Mouse (Mus musculus) adrenal gland, adult 18-20 months (tissue): ENCODE measurements around the gene Ces1b. TPM values are rescaled to one million over a fixed set of nuclear protein-coding genes. Genes with fewer than 3 reads are reported as not detected.

Source experiments
- DNase-seq, 2 experiments: peaks; one replicate each; pipeline ENCODE4 v3.0.0; 2021 to 2022; ENCODE audit warnings: low spot score in 2 of 2
- total RNA-seq, 2 experiments: library from RNA; stranded (reverse); gene quantifications; 1 replicate in 1 of 2; 2 replicates in 1 of 2; pipeline ENCODE4 v1.2.3; 2021

The Ces1b gene
- total RNA-seq, 2 experiments from 2014 or later, result not detected

GRCm38 (mm10) chr8:93010286-93010685, 69.5 kb downstream of the Ces1b start:
- peak in 1 of 2 experiments; percentile 8 for DNase-seq

Other genes starting within 250 kb of the Ces1b start
- 10 to 100 TPM in 1 of 2 experiments, 1 to 10 TPM in 1; 2.0 to 16.3 TPM for gene Lpcat2, start 224.7 kb downstream of the Ces1b start, total RNA-seq
- 1 to 10 TPM in 1 of 2 experiments, not detected in 1; 1.2 TPM for gene Capns2, start 178.6 kb downstream of the Ces1b start, total RNA-seq
- 10 to 100 TPM in 1 of 2 experiments, 1 to 10 TPM in 1; 6.6 to 13.7 TPM for gene Slc6a2, start 119.9 kb downstream of the Ces1b start, total RNA-seq
- gene Ces1a, start 31.8 kb downstream of the Ces1b start, total RNA-seq, result not detected
- gene Ces1c, start 51.3 kb upstream of the Ces1b start, total RNA-seq, result under 1 TPM in 1 of 2 experiments, not detected in 1; 0.70 TPM
- gene Ces1d, start 117.8 kb upstream of the Ces1b start, total RNA-seq, result 100 to 1,000 TPM; 268 to 434 TPM
- gene Ces1e, start 149.6 kb upstream of the Ces1b start, total RNA-seq, result under 1 TPM in 1 of 2 experiments, not detected in 1; 0.27 TPM
- 10 to 100 TPM; 17.3 to 29.2 TPM for gene Ces1f, start 199.7 kb upstream of the Ces1b start, total RNA-seq